Mouse (Mus musculus): ENCODE measurements around the gene Smbd1. TPM values are rescaled to one million over a fixed set of nuclear protein-coding genes. Genes with fewer than 3 reads are reported as not detected.

Gene Smbd1
- total and polyA plus RNA-seq, 3 experiments: not detected

GRCm38 (mm10) chr16:32766904-32767303, 43.4 kb downstream of the Smbd1 start:
- DNase-seq (ENCODE audit: low spot score) (no peak), ATAC-seq (ENCODE audit: extremely low read depth, insufficient number of reproducible peaks, low FRiP score, poor library complexity, severe bottlenecking) (no peak)
- H3K4me1 ChIP-seq (ENCODE audit: insufficient read depth, low read depth, low read length): no peaks in the 10 kb centered on the region
- no peak overlapping the region for H3K4me3 ChIP-seq (ENCODE audit: low read depth, low read length)
- H3K27me3 ChIP-seq (ENCODE audit: insufficient read depth, low read length): peaks cover 22% of the 10 kb centered on the region
- H3K9me3 ChIP-seq (replicated peaks): no peaks in the 10 kb centered on the region
- TF ChIP-seq CTCF (IDR thresholded peaks at IDR 0.05; ENCODE audit: low read depth, low read length) (no peak), GATA1 (IDR thresholded peaks at IDR 0.05; ENCODE audit: borderline replicate concordance, low read length) (no peak), TAL1 (conservative IDR thresholded peaks at IDR 0.05; ENCODE audit: low read depth, low read length) (no peak), GATA2 (IDR thresholded peaks at IDR 0.05; ENCODE audit: borderline replicate concordance, low read depth, low read length) (no peak), POLR2AphosphoS5 (IDR thresholded peaks at IDR 0.05; ENCODE audit: insufficient replicate concordance, low read depth, low read length) (no peak)
- no peaks in the 10 kb centered on the region for H3K36me3 ChIP-seq (replicated peaks)

- H3K36me3 ChIP-seq (replicated peaks): no peaks in the 10 kb centered on the region
- DNase-seq (ENCODE audit: low spot score): no peak
- TF ChIP-seq GATA1 (IDR thresholded peaks at IDR 0.05; ENCODE audit: borderline replicate concordance, low read length): no peak
- no peak for TF ChIP-seq POLR2AphosphoS5 (IDR thresholded peaks at IDR 0.05; ENCODE audit: insufficient replicate concordance, low read depth, low read length)
- TF ChIP-seq TAL1 (conservative IDR thresholded peaks at IDR 0.05; ENCODE audit: low read depth, low read length): no peak
- no peak for TF ChIP-seq CTCF (IDR thresholded peaks at IDR 0.05; ENCODE audit: low read depth, low read length)
- TF ChIP-seq GATA2 (IDR thresholded peaks at IDR 0.05; ENCODE audit: borderline replicate concordance, low read depth, low read length): no peak
Measured at GRCm38 (mm10) chr16:32764961-32765360, 45.3 kb downstream of the Smbd1 start.

GRCm38 (mm10) chr16:32764550-32764949, 45.7 kb downstream of the Smbd1 start:
- H3K27me3 ChIP-seq (ENCODE audit: insufficient read depth, low read length): peaks cover 25% of the 10 kb centered on the region
- no peaks in the 10 kb centered on the region for H3K4me1 ChIP-seq (ENCODE audit: insufficient read depth, low read depth, low read length)
- no peak for TF ChIP-seq GATA2 (IDR thresholded peaks at IDR 0.05; ENCODE audit: borderline replicate concordance, low read depth, low read length)
- no peak for TF ChIP-seq POLR2AphosphoS5 (IDR thresholded peaks at IDR 0.05; ENCODE audit: insufficient replicate concordance, low read depth, low read length)
- TF ChIP-seq TAL1 (conservative IDR thresholded peaks at IDR 0.05; ENCODE audit: low read depth, low read length): no peak
- no peak for TF ChIP-seq CTCF (IDR thresholded peaks at IDR 0.05; ENCODE audit: low read depth, low read length)
- no peak for TF ChIP-seq GATA1 (IDR thresholded peaks at IDR 0.05; ENCODE audit: borderline replicate concordance, low read length)
- DNase-seq (ENCODE audit: low spot score) (no peak), ATAC-seq (ENCODE audit: extremely low read depth, insufficient number of reproducible peaks, low FRiP score, poor library complexity, severe bottlenecking) (no peak)
- no peaks in the 10 kb centered on the region for H3K36me3 ChIP-seq (replicated peaks)
- H3K9me3 ChIP-seq (replicated peaks): no peaks in the 10 kb centered on the region
- H3K4me3 ChIP-seq (ENCODE audit: low read depth, low read length): no peak overlapping the region

More at GRCm38 (mm10) chr16:32764961-32765360, 45.3 kb downstream of the Smbd1 start:
- Histone ChIP-seq H3K9me3 (replicated peaks) (no peaks in the 10 kb centered on the region), H3K4me3 (ENCODE audit: low read depth, low read length) (no peak overlapping the region), H3K27me3 (ENCODE audit: insufficient read depth, low read length) (peaks cover 25% of the 10 kb centered on the region), H3K4me1 (ENCODE audit: insufficient read depth, low read depth, low read length) (no peaks in the 10 kb centered on the region)
- ATAC-seq (ENCODE audit: extremely low read depth, insufficient number of reproducible peaks, low FRiP score, poor library complexity, severe bottlenecking): no peak

Other genes with a start within 250 kb of the Smbd1 start
- gene Tfrc, start 201.6 kb downstream of the Smbd1 start, total RNA-seq (2014; fragmentation: Nextera tagmentation): 418 and 507 TPM in 2 replicates
- 571 and 620 TPM in 2 replicates for gene Tfrc, start 201.6 kb downstream of the Smbd1 start, total RNA-seq (2017)
- gene Tfrc, start 201.6 kb downstream of the Smbd1 start, polyA plus RNA-seq (2012): 3.9 and 14.2 TPM in 2 replicates
- gene Tnk2, start 166.6 kb downstream of the Smbd1 start, total RNA-seq (2014; fragmentation: Nextera tagmentation): 27.3 and 31.5 TPM in 2 replicates
- gene Tnk2, start 166.6 kb downstream of the Smbd1 start, total RNA-seq (2017): 11.8 and 13.4 TPM in 2 replicates
- 197 and 236 TPM in 2 replicates for gene Tnk2, start 166.6 kb downstream of the Smbd1 start, polyA plus RNA-seq (2012)
- gene Muc4, start 74.6 kb downstream of the Smbd1 start, total RNA-seq (2014; fragmentation: Nextera tagmentation): not detected in 2 replicates
- 0.11 and 0.17 TPM in 2 replicates for gene Muc4, start 74.6 kb downstream of the Smbd1 start, total RNA-seq (2017)
- not detected in 2 replicates for gene Muc4, start 74.6 kb downstream of the Smbd1 start, polyA plus RNA-seq (2012)
- gene Muc20, start 13.0 kb downstream of the Smbd1 start, total RNA-seq (2014; fragmentation: Nextera tagmentation): not detected in 2 replicates
- 0.06 and 0.11 TPM in 2 replicates for gene Muc20, start 13.0 kb downstream of the Smbd1 start, total RNA-seq (2017)
- gene Muc20, start 13.0 kb downstream of the Smbd1 start, polyA plus RNA-seq (2012): not detected in 2 replicates
- 121 and 134 TPM in 2 replicates for gene Fyttd1, start 67.0 kb upstream of the Smbd1 start, total RNA-seq (2014; fragmentation: Nextera tagmentation)
- gene Fyttd1, start 67.0 kb upstream of the Smbd1 start, total RNA-seq (2017): 77.5 and 100 TPM in 2 replicates
- gene Fyttd1, start 67.0 kb upstream of the Smbd1 start, polyA plus RNA-seq (2012): 276 and 281 TPM in 2 replicates
- gene Rubcn, start 67.3 kb upstream of the Smbd1 start, total RNA-seq (2014; fragmentation: Nextera tagmentation): 13.2 and 18.1 TPM in 2 replicates
- 13.4 and 15.1 TPM in 2 replicates for gene Rubcn, start 67.3 kb upstream of the Smbd1 start, total RNA-seq (2017)
- gene Rubcn, start 67.3 kb upstream of the Smbd1 start, polyA plus RNA-seq (2012): 8.7 and 9.4 TPM in 2 replicates
- 77.1 and 91.9 TPM in 2 replicates for gene Lrch3, start 103.6 kb upstream of the Smbd1 start, total RNA-seq (2014; fragmentation: Nextera tagmentation)
- 31.8 and 33.1 TPM in 2 replicates for gene Lrch3, start 103.6 kb upstream of the Smbd1 start, total RNA-seq (2017)
- gene Lrch3, start 103.6 kb upstream of the Smbd1 start, polyA plus RNA-seq (2012): 9.1 and 9.9 TPM in 2 replicates
- 1.1 and 1.5 TPM in 2 replicates for gene Iqcg, start 245.7 kb upstream of the Smbd1 start, total RNA-seq (2014; fragmentation: Nextera tagmentation)
- 0.98 and 1.5 TPM in 2 replicates for gene Iqcg, start 245.7 kb upstream of the Smbd1 start, total RNA-seq (2017)
- gene Iqcg, start 245.7 kb upstream of the Smbd1 start, polyA plus RNA-seq (2012): 2.1 and 2.6 TPM in 2 replicates
- 632 and 642 TPM in 2 replicates for gene Rpl35a, start 246.0 kb upstream of the Smbd1 start, total RNA-seq (2014; fragmentation: Nextera tagmentation)
- gene Rpl35a, start 246.0 kb upstream of the Smbd1 start, total RNA-seq (2017): 1,492 and 1,659 TPM in 2 replicates
- gene Rpl35a, start 246.0 kb upstream of the Smbd1 start, polyA plus RNA-seq (2012): 133 and 159 TPM in 2 replicates

Measured in G1E (cell line).